Mouse (Mus musculus) limb, embryonic 12.5 days (tissue): Measurements from ENCODE around the gene Trappc3. TPM values are rescaled to one million over a fixed set of nuclear protein-coding genes. Genes with fewer than 3 reads are reported as not detected.
"Not testable (repeated sequence)": the region's sequence is repeated elsewhere in the genome, so short reads cannot be mapped to it uniquely, and the experiment has no call there.

Experiments used
- ATAC-seq: fragments of 200-750 bp; cut with Nextera tagmentation; 2 replicates; pipeline ENCODE4 v1.8.0; 2017; ENCODE audit warnings: low read depth, moderate TSS enrichment; ENCODE audit not compliant: insufficient number of reproducible peaks, insufficient read depth, low FRiP score, low TSS enrichment
- H3K27ac ChIP-seq: fragments of 300-500 bp; sonication (generic); 2 replicates; pipeline ENCODE4 v1.5.1; 2016; ENCODE audit warnings: mild to moderate bottlenecking, moderate library complexity
- H3K27me3 ChIP-seq: fragments of 300-500 bp; sonication (generic); 2 replicates; pipeline ENCODE4 v1.6.1; 2016; ENCODE audit warnings: mild to moderate bottlenecking, moderate library complexity
- H3K36me3 ChIP-seq: fragments of 300-500 bp; sonication (generic); 2 replicates; pipeline ENCODE4 v1.6.1; 2016; ENCODE audit warnings: mild to moderate bottlenecking, moderate library complexity
- H3K4me1 ChIP-seq: fragments of 300-500 bp; sonication (generic); replicated peaks from 2 replicates; pipeline ENCODE4 v1.6.1; 2016
- H3K4me2 ChIP-seq: fragments of 300-500 bp; sonication (generic); 2 replicates; pipeline ENCODE4 v1.6.1; 2016; ENCODE audit warnings: mild to moderate bottlenecking, moderate library complexity
- H3K4me3 ChIP-seq: fragments of 300-500 bp; sonication (generic); replicated peaks from 2 replicates; pipeline ENCODE4 v1.5.1; 2016; ENCODE audit warnings: mild to moderate bottlenecking
- H3K9ac ChIP-seq: fragments of 300-500 bp; sonication (generic); replicated peaks from 2 replicates; pipeline ENCODE4 v1.6.1; 2016; ENCODE audit warnings: mild to moderate bottlenecking, moderate library complexity
- H3K9me3 ChIP-seq: fragments of 300-500 bp; sonication (generic); 2 replicates; pipeline ENCODE4 v1.6.1; 2016; ENCODE audit warnings: mild to moderate bottlenecking, moderate library complexity
- WGBS: fragments of 180-500 bp; shearing (Covaris S2); methylation state at CpG from one replicate; pipeline ENCODE4 v1.1.7; 2016; 5-methylcytosine and 5-hydroxymethylcytosine counted together
- polyA plus RNA-seq: library from polyadenylated mRNA; unstranded; fragments of >200 nt; fragmentation: Nextera tagmentation; extraction: Ambion mirVana; gene quantifications from 2 replicates; pipeline ENCODE4 v1.2.1, GENCODE M21; 2016

Gene Trappc3
- polyA plus RNA-seq, result 105 and 111 TPM in 2 replicates

DNA sequence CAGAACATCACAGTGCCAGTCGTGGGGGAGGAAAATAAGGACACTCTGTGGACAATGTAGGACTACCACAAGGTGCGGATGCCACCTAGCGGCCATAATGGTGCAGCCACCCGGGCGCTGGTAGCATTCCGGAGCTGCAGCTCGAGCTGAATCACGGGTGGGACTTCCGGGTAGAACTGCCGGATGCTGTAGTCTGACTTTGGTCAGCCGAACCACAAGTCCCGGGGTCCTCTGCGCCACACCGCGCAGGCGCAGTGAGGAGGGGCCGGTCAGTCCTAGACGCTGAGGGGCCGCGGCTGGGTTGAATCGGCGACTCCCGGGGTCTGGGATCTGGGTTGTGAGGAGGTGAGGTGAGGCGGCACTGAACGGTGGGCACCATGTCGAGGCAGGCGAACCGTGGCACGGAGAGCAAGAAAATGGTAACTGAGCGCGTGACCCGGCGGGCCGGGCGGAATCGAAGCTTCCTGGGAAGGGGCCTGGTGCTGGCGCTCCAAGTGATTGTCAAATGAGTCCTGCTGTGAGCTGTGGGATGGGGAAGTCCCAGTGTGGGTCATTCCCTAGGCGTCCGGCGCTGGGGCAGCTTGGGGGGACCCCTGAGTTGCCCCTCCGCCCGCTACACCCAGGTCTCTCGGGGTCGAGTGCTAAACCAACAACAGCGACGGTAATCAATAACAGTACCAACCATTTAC is at the start of gene Trappc3:
TSS of gene Trappc3 (plus strand) at position 207 of the 689 bp plus-strand sequence.
- Histone ChIP-seq H3K27ac (peak within 1 kb of the TSS; percentile 94), H3K4me2 (peak within 1 kb of the TSS; percentile 85), H3K4me1 (peaks cover 54% of the 10 kb centered on the region), H3K36me3 (peaks cover 5% of the 10 kb centered on the region; the same call in 1 of the 2 replicates), H3K9ac (peak within 1 kb of the TSS; percentile 77), H3K27me3 (no peaks in the 10 kb centered on the region), H3K9me3 (no peaks in the 10 kb centered on the region), H3K4me3 (peak within 1 kb of the TSS; percentile 74)
- under 1% methylated on average over 46 of the region's 46 CpGs for WGBS
- ATAC-seq, result peak; percentile 93

DNA sequence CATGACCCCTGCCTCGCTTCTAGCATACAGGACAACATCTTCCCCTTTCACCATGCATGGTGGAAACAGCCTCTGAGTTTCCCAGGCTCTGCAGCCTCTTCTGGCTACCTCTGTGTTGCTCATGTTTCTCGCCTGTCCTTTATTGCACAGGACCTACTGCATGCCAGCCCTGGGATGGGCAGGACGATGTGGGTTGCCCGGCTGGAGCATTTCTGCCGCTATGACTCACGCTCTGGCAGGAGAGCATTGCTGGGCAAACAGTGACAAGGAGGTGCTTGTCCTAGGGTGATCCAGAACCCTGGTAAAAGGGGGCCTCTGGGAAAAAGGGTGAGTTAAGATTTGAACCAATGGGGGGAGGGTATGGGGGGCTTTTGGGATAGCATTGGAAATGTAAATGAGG is 44.4 kb upstream of the Trappc3 start:
- Histone ChIP-seq H3K4me1 (no peaks in the 10 kb centered on the region), H3K9me3 (0 out of 2 replicates have a peak, but pooled peaks cover 6% of the 10 kb centered on the region), H3K27ac (no peak overlapping the region), H3K4me2 (no peak overlapping the region), H3K27me3 (no peaks in the 10 kb centered on the region), H3K4me3 (no peak overlapping the region), H3K36me3 (no peaks in the 10 kb centered on the region), H3K9ac (no peak overlapping the region)
- no peak for ATAC-seq
- 84% methylated on average over 6 of the region's 6 CpGs for WGBS

DNA sequence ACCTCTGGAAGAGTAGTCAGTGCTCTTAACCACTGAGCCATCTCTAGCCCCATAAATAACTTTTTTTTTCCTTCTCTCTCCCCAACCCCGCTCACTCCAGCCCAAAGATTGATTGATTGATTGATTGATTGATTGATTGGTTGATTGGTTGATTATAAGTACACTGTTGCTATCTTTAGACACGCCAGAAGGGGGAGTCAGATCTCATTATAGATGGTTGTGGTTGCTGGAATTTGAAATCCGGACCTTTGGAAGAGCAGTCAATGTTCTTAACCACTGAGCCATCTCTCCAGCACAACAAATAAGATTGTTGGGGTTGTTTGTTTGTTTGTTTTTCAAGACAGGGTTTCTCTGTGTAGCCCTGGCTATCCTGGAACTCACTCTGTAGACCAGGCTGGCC is 42.6 kb upstream of the Trappc3 start:
- WGBS, result 63% methylated on average over 3 of the region's 3 CpGs
- not testable (repeated sequence) for H3K27ac ChIP-seq, H3K27me3 ChIP-seq, H3K4me3 ChIP-seq, H3K36me3 ChIP-seq, H3K4me1 ChIP-seq, H3K9me3 ChIP-seq, ATAC-seq, H3K9ac ChIP-seq, H3K4me2 ChIP-seq

DNA sequence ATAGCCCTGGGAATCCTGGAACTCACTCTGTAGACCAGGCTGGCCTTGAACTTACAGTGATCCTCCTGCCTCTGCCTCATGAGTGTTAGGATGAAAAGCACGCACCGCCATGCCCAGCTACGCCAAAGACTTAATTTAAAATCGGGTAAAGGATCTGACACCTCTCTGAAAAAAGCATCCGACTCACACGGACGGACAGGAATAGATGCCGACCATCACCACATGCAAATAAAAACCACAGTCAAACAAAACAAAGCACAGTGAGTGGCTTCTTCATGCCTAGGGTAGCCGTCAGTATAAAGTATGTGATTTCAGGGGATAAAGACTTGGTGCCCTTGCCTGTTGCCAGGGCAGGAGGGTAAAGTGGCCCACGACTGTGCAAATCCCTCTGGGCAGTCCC is 42.1 kb upstream of the Trappc3 start:
- ATAC-seq, result no peak
- no peaks in the 10 kb centered on the region for H3K4me1 ChIP-seq
- 0 out of 2 replicates have a peak, but pooled peaks cover 6% of the 10 kb centered on the region for H3K9me3 ChIP-seq
- no peaks in the 10 kb centered on the region for H3K36me3 ChIP-seq
- 92% methylated on average over 10 of the region's 10 CpGs for WGBS
- no peaks in the 10 kb centered on the region for H3K27me3 ChIP-seq
- H3K4me2 ChIP-seq, result no peak overlapping the region
- H3K27ac ChIP-seq, result no peak overlapping the region
- no peak overlapping the region for H3K9ac ChIP-seq
- no peak overlapping the region for H3K4me3 ChIP-seq

DNA sequence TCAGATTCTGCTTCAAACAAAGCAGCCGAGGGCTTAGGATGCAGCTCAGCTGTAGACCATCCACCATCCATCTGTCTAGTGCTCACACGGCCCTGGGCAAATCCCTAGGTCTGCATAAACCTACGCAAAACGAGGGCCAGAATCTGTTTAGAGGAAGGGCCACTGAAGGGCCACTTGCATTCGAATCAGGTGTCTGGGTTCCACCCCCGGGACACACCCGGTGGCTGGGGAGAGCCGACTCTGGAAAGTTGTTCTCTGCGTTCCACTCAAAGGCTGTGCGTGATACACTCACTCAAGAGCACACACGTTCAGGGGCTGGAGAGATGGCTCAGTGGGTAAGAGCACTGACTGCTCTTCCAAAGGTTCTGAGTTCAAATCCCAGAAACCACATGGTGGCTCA is 39.5 kb upstream of the Trappc3 start:
- WGBS, result 81% methylated on average over 11 of the region's 11 CpGs
- Histone ChIP-seq H3K27ac (no peak overlapping the region), H3K9me3 (0 out of 2 replicates have a peak, but pooled peaks cover 6% of the 10 kb centered on the region), H3K4me2 (no peak overlapping the region), H3K27me3 (no peaks in the 10 kb centered on the region), H3K36me3 (no peaks in the 10 kb centered on the region), H3K4me3 (no peak overlapping the region), H3K9ac (no peak overlapping the region), H3K4me1 (0 out of 2 replicates have a peak, but pooled peaks cover 5% of the 10 kb centered on the region)
- ATAC-seq, result no peak

DNA sequence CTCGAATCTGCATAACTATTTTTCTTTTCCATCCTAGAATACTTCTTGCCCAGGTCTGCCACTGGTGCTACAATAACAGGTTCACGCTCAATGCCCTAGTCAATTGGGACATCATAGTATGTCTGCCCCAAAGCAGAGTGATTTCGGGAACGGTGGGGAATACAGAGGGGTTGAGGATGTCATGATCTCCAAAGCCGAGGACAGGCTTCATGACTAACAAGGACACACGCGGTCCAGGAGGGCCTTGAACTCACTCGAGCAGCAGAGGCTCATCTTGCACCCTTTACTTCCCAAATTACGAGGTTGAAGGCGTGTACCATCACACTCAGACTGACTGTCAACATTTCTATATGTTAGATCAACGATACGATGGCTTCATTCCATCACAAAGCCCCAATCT is 35.5 kb upstream of the Trappc3 start:
- Histone ChIP-seq H3K9me3 (no peaks in the 10 kb centered on the region), H3K27me3 (no peaks in the 10 kb centered on the region), H3K9ac (no peak overlapping the region), H3K27ac (no peak overlapping the region), H3K4me3 (no peak overlapping the region), H3K4me1 (0 out of 2 replicates have a peak, but pooled peaks cover 9% of the 10 kb centered on the region), H3K36me3 (peaks cover 20% of the 10 kb centered on the region), H3K4me2 (no peak overlapping the region)
- 60% methylated on average over 12 of the region's 12 CpGs for WGBS
- no peak for ATAC-seq

DNA sequence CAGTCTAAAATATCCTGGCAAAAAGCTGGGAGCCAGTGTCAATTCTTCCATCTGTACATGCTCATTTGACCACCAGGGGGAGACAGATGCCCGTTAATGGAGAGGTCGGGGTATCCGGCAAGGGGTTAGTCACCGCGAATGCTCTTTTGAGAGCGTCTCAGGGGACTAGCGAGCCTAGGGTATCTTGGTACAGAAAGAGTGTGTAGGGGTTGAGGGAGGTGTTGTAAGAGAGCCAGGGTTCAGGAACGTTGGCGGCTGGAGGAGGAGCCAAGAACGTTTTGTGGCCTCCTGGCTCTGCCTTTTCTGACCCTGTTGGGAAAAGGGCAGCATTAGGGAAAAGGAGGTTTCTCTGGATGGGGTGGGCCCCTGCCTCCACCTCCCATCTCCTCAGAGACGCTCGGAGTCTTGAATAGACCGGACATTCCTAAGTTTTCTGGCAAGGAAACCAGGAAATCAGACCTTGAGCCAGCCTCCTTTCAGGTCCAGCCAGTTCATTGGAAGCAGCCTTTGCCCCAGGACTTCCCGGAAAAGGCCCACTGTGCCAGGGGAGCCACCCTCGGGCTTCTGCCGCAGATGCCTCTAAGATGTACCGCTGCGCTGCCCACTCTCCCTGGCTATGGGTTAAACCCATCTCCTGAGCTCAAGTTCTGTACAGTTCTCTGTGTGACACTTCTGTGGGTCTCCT is 34.9 kb upstream of the Trappc3 start:
- H3K36me3 ChIP-seq, result peaks cover 25% of the 10 kb centered on the region
- no peak overlapping the region for H3K9ac ChIP-seq
- no peaks in the 10 kb centered on the region for H3K9me3 ChIP-seq
- ATAC-seq, result peak; percentile 74; the same call in 1 of the 2 replicates
- 0 out of 2 replicates have a peak, but pooled peaks cover 9% of the 10 kb centered on the region for H3K4me1 ChIP-seq
- peak overlapping the region; percentile 51 for H3K27ac ChIP-seq
- peak overlapping the region; percentile 49 for H3K4me2 ChIP-seq
- 9% methylated on average over 18 of the region's 18 CpGs for WGBS
- H3K27me3 ChIP-seq, result no peaks in the 10 kb centered on the region
- 0 out of 2 replicates have a peak overlapping the region, but pooled peaks have one; percentile 5 for H3K4me3 ChIP-seq

DNA sequence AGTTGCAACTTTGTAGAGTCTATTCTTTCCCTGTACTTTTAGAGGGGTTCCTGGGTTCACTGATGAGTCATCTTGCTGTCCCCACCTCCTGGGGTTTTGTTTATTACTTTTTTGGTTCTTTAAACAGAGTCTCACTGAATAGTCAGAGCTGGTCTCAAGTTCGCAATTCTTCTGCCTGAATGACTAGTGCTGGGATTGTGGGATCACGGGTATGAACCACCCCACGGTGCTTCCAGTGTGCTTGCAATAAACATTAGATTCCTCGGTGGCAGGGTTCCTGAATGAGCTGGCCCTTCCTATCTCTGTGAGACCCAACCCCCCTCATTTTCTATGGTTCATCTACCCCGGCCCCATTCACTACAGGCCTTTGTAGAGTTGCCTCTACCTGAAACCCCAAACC is 34.0 kb upstream of the Trappc3 start:
- Histone ChIP-seq H3K27ac (no peak overlapping the region), H3K4me1 (0 out of 2 replicates have a peak, but pooled peaks cover 9% of the 10 kb centered on the region), H3K4me2 (no peak overlapping the region), H3K36me3 (peaks cover 35% of the 10 kb centered on the region), H3K27me3 (no peaks in the 10 kb centered on the region), H3K4me3 (no peak overlapping the region), H3K9ac (no peak overlapping the region; the same call in 1 of the 2 replicates), H3K9me3 (no peaks in the 10 kb centered on the region)
- 41% methylated on average over 5 of the region's 5 CpGs for WGBS
- ATAC-seq, result no peak

DNA sequence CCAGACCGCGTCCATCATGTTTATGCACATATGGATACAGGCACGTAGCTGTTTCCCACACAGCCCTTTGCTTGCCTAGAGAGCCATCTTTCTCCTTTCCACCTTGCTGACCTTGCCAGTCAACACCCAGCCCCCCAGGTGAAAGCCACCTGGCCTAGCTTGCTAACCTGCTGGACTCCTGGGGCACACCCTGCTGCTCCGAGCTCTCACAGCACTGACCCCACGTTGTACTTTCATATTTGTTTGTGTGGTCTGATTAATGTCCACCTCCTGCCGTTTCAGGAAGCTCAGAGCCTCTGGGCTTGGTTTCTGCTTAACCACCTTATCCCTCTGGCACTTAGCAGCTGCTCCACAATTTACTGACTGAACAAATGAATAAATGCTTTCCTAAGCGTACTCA is 32.2 kb upstream of the Trappc3 start:
- Histone ChIP-seq H3K27me3 (no peaks in the 10 kb centered on the region), H3K27ac (no peak overlapping the region; the same call in 1 of the 2 replicates), H3K4me3 (no peak overlapping the region), H3K9me3 (no peaks in the 10 kb centered on the region), H3K4me2 (no peak overlapping the region), H3K9ac (no peak overlapping the region), H3K36me3 (peaks cover 52% of the 10 kb centered on the region), H3K4me1 (0 out of 2 replicates have a peak, but pooled peaks cover 9% of the 10 kb centered on the region)
- WGBS, result 59% methylated on average over 7 of the region's 7 CpGs
- ATAC-seq, result no peak

DNA sequence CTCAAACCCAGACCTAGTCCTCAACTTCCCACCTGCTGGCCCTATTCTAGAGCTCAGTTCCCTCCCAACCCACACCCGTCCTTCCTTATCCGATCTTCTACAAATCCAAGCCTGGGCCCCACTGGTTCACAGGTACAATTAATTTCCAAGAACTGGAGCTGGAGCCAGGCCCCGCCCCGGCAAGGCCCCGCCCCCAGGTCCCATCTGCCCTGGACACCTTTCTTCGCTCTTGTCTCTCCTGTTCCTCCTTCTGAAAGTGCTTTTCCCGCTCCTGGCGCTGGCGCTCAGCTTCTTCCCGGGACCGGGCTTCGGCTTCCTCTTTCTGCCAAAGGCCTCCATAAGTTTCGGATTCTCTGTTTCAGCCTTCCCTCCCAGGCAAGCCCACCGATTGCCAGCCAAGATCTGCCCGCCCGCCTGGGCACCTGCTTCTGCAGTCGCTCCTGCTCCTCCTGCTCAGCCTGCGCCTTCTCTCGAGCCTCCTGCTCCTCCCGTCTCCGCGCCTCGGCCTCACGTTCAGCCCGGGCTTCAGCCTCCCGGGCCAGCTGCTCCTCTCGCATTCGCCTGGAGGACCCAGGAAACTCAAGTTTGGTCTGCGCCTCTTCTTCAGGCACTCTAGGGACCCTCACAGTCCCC is 28.3 kb upstream of the Trappc3 start:
- peaks cover 91% of the 10 kb centered on the region for H3K36me3 ChIP-seq
- no peak overlapping the region for H3K9ac ChIP-seq
- H3K4me1 ChIP-seq, result peaks cover 16% of the 10 kb centered on the region
- no peaks in the 10 kb centered on the region for H3K27me3 ChIP-seq
- no peak for ATAC-seq
- no peak overlapping the region for H3K4me3 ChIP-seq
- no peaks in the 10 kb centered on the region for H3K9me3 ChIP-seq
- H3K4me2 ChIP-seq, result no peak overlapping the region
- 89% methylated on average over 29 of the region's 29 CpGs for WGBS
- H3K27ac ChIP-seq, result no peak overlapping the region

DNA sequence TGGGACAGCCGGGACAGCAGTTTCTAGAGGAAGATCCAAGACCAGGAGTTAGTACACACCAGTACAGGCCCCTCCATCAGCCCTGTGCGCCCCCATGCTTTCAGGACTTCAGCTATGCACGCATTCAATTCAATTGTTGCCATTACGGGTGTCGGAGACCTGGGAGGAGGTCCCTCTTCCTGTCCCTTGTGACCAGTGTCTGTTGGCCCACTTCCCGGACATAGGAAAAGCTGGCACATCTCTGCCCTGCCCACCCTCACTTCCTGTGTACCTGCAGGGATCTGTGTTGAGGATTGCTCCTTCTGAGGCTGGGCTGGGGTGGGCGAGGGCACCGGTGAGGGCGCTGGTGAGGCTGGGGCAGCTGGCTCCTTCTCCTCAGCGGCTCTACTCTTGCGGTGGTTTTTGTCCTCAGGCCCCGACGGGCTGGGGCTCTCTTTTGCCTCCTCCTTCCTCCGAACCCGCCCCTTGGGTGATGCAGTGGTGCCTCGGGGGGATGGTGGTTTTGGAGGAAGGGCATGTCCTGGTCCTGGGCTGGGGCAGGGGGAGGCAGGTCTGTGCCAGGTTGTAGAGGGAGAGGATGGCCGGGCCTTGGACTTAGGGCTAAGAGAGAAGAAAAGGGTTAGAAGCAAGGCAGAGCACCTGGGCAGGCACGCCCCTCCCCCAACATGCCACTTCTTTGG is 27.5 kb upstream of the Trappc3 start:
- Histone ChIP-seq H3K9me3 (no peaks in the 10 kb centered on the region), H3K36me3 (peaks cover 99% of the 10 kb centered on the region), H3K4me2 (no peak overlapping the region), H3K4me3 (no peak overlapping the region), H3K27ac (no peak overlapping the region), H3K27me3 (no peaks in the 10 kb centered on the region), H3K9ac (no peak overlapping the region), H3K4me1 (peaks cover 16% of the 10 kb centered on the region)
- no peak for ATAC-seq
- 92% methylated on average over 18 of the region's 18 CpGs for WGBS
